Mouse (Mus musculus) activated CD4-positive, CD25-positive, alpha-beta regulatory T cell, adult 4 months (primary cell): Measurements from ENCODE around the gene Procr. TPM values are rescaled to one million over a fixed set of nuclear protein-coding genes. Genes with fewer than 3 reads are reported as not detected.

ENCODE experiments used
- polyA plus RNA-seq, 2 experiments: library from polyadenylated mRNA; unstranded; fragments of 100-300 nt; shearing (Covaris generic); gene quantifications; one replicate each; pipeline ENCODE4 v1.2.1; 2017

Gene Procr
- polyA plus RNA-seq, 2 experiments from 2014 or later: not detected

Other genes starting within 250 kb of the Procr start
- 10 to 100 TPM; 13.9 to 16.4 TPM for gene Acss2, start 233.2 kb upstream of the Procr start, polyA plus RNA-seq
- gene Ggt7, start 232.9 kb upstream of the Procr start, polyA plus RNA-seq: 1 to 10 TPM; 4.6 to 8.2 TPM
- gene Gss, start 158.3 kb upstream of the Procr start, polyA plus RNA-seq: 10 to 100 TPM; 13.8 to 15.7 TPM
- gene Myh7b, start 139.9 kb upstream of the Procr start, polyA plus RNA-seq: not detected
- 10 to 100 TPM; 55.4 to 66.2 TPM for gene Trpc4ap, start 58.7 kb upstream of the Procr start, polyA plus RNA-seq
- 10 to 100 TPM; 39.9 to 45.0 TPM for gene Edem2, start 21.6 kb upstream of the Procr start, polyA plus RNA-seq
- gene Gm17581, start 15.3 kb upstream of the Procr start, polyA plus RNA-seq: not detected
- gene Mmp24, start 24.2 kb downstream of the Procr start, polyA plus RNA-seq: under 1 TPM in 1 of 2 experiments, not detected in 1; 0.11 TPM
- gene BC029722, start 68.3 kb downstream of the Procr start, polyA plus RNA-seq: 10 to 100 TPM; 14.5 to 18.7 TPM
- gene Eif6, start 75.8 kb downstream of the Procr start, polyA plus RNA-seq: 10 to 100 TPM; 73.4 to 81.2 TPM
- gene Fam83c, start 83.7 kb downstream of the Procr start, polyA plus RNA-seq: not detected
- gene Uqcc1, start 179.2 kb downstream of the Procr start, polyA plus RNA-seq: 10 to 100 TPM; 23.1 to 34.2 TPM
- gene Gm15557, start 189.6 kb downstream of the Procr start, polyA plus RNA-seq: not detected
- gene Gdf5, start 194.2 kb downstream of the Procr start, polyA plus RNA-seq: not detected
- 10 to 100 TPM; 44.8 to 51.3 TPM for gene Cep250, start 205.3 kb downstream of the Procr start, polyA plus RNA-seq